Mouse (Mus musculus) adrenal gland, postnatal 0 days (tissue): Measurements from ENCODE around the gene Atad2b. TPM values are rescaled to one million over a fixed set of nuclear protein-coding genes. Genes with fewer than 3 reads are reported as not detected.

Source experiments
- polyA plus RNA-seq: library from polyadenylated mRNA; unstranded; fragments of >200 nt; fragmentation: Nextera tagmentation; extraction: Ambion mirVana; gene quantifications from 2 replicates; pipeline ENCODE4 v1.2.1, GENCODE M21; 2015

The Atad2b gene
- 4.1 and 6.8 TPM in 2 replicates for polyA plus RNA-seq

DNA sequence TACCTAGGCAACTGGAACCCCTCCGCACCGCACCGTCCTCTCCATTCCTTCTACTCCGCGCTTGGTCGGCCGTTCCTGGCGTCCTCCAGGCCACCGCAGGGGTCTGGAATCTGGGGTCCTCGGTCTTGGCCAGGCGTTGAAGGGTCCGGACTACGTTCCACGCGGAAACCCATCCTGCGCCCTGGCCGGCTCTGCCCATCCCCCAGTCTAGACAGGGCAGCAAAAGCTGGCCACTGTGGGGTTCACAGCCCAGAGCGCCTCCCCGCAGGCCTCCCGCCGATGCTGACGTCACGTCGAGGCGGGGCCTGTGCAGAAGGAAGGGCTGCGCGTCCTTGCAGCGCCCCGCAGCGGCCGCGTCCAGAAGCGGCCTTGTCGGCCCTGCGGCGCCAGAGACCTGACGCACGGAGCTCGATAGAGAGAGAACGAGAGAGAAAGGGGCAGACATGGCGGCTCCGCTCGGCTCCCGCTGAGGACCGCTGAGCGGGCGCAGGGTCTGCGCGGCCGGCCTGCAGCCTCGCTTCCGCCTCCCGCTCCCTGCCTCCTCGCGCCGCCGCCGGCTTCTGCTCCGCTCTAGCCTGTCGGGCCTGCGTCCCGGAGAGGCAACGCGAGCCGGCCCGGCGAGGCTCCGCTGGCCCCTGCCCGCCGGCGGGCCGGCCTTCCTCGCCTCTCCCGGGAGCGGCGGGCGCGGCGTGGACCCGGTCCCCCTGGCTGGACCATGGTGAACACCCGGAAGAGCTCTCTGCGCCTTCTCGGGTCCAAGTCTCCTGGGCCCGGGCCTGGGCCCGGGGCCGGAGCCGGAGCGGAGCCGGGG is at the start of gene Atad2b:
Atad2b (plus strand) TSS at position 360 of the 811 bp plus-strand sequence.

DNA sequence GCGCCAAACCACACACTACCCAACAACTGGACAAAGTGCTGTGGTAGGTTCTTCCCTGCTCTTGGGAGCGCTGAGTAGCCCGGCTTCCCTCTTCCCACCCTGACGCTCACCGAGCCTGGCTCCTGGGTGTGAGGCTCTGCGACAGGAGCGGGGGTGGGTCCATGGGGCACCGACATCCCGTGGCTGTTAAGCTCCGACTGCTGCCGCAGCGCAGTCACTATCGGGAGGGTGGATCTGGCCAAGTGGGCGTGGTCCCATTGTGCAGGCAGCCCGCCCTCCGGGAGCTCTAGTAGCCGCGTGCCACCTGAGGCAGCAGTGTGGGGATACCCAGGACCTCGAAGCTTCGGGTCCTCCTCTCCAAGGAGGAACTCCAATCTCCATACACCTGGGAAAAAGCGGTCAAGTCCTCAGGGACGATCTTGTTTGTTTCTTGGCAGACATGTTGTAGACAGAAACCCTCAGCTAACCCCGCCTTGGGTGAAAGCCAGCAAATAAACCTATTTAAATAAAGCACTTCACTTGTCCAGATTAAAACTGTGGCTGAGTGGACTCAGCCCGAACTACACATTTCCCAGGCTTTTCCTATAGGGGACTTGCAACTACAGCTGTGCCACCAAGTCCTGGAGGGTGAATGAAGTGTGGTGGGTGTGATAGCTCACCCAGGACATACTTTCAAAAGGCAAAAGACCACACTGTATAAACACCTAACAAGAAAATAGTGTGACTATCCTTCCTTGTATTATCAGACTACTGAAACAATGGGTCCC is 42.8 kb upstream of the Atad2b start, which contains the start of gene Mfsd2b:
Mfsd2b (minus strand) TSS at position 199 of the 767 bp plus-strand sequence.

DNA sequence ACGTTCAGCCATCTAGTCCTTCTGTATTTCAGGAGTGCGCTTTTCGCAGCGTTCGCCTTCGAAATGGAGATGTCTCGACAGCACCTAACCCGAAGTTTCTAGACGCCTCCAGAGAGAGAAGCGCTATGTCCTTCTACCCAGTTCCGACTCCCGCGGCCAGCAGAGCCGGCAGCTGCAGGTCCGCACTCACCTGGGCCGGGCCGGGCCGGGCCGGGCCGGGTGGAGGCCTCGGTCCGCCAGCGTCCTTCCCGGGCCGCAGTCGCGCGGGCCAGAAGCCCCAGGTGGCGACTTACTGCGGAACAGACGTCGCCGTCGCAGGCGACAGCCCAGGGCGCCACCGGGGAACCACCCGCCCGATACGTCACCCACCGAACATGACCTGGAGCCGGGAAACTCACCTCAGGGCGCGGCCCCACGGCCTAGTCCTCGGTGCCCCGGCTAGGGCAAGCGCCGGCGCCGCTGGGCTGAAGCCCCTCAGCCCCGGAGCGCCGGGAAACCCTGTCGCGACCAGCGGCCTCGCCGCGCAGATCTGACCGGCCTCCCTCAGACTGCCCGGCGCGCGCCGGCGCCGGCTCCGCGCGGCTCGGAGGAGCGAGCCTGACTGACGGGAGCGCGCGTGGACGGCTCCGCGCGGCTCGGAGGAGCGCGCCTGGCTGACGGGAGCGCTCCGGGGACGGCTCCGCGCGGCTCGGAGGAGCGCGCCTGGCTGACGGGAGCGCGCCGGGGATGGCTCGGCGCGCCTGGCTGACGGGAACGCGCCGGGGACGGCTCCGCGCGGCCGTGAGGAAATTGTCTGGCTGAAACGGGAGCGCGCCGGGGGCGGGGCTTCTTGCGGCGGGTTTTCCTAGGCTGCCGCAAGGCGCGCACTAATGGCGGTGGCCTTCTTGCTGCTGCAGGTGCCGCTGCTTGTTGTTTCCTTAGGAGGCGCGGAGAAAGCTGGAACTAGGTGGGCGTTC is 9.9 kb upstream of the Atad2b start, which contains the start of gene Ubxn2a:
Ubxn2a (minus strand) TSS at position 755 of the 956 bp plus-strand sequence.

Other genes starting within 250 kb of the Atad2b start
- 0.13 and 0.18 TPM in 2 replicates for gene Fam228a, start 178.9 kb upstream of the Atad2b start, polyA plus RNA-seq
- 2.8 and 4.8 TPM in 2 replicates for gene Pfn4, start 148.3 kb upstream of the Atad2b start, polyA plus RNA-seq
- 1.4 and 3.7 TPM in 2 replicates for gene Fam228b, start 148.1 kb upstream of the Atad2b start, polyA plus RNA-seq
- gene Sf3b6, start 99.8 kb upstream of the Atad2b start, polyA plus RNA-seq = 414 and 557 TPM in 2 replicates
- gene Fkbp1b, start 75.8 kb upstream of the Atad2b start, polyA plus RNA-seq = 31.3 and 78.7 TPM in 2 replicates
- 18.1 and 18.4 TPM in 2 replicates for gene Wdcp, start 74.0 kb upstream of the Atad2b start, polyA plus RNA-seq
- gene Mfsd2b, start 43.0 kb upstream of the Atad2b start, polyA plus RNA-seq = 1.2 and 3.1 TPM in 2 replicates
- 21.0 and 28.2 TPM in 2 replicates for gene Ubxn2a, start 9.6 kb upstream of the Atad2b start, polyA plus RNA-seq